Mouse (Mus musculus): ENCODE results near the gene Mtus2. TPM values are rescaled to one million over a fixed set of nuclear protein-coding genes. Genes with fewer than 3 reads are reported as not detected.
"Not testable (repeated sequence)": the region's sequence is repeated elsewhere in the genome, so short reads cannot be mapped to it uniquely, and the experiment has no call there.

The Mtus2 gene
- polyA plus RNA-seq, 1 experiment from 2014 or later, result 39.2 TPM

- WGBS, result 81% methylated on average over 7 of the region's 7 CpGs
- no peaks in the 10 kb centered on the region for H3K4me1 ChIP-seq
Observed at GRCm38 (mm10) chr5:147928668-147929497, 28.2 kb upstream of the Mtus2 start.

GRCm38 (mm10) chr5:147935096-147935495, 22.0 kb upstream of the Mtus2 start:
- H3K9me3 ChIP-seq (replicated peaks), result no peaks in the 10 kb centered on the region
- H3K9ac ChIP-seq (replicated peaks), result no peak overlapping the region
- H3K4me3 ChIP-seq (replicated peaks), result no peak overlapping the region
- H3K27me3 ChIP-seq (replicated peaks), result no peaks in the 10 kb centered on the region
- no peak overlapping the region for H3K4me2 ChIP-seq
- 95% methylated on average over 13 of the region's 13 CpGs for WGBS
- no peaks in the 10 kb centered on the region for H3K36me3 ChIP-seq
- H3K4me1 ChIP-seq, result no peaks in the 10 kb centered on the region
- H3K27ac ChIP-seq (replicated peaks), result no peak overlapping the region
- ATAC-seq (ENCODE audit: low FRiP score), result no peak

More at GRCm38 (mm10) chr5:147928668-147929497, 28.2 kb upstream of the Mtus2 start:
- no peak overlapping the region for H3K4me3 ChIP-seq (replicated peaks)
- H3K36me3 ChIP-seq, result no peaks in the 10 kb centered on the region
- H3K4me2 ChIP-seq, result no peak overlapping the region
- no peak overlapping the region for H3K27ac ChIP-seq (replicated peaks)
- no peak overlapping the region for H3K9ac ChIP-seq (replicated peaks)
- no peak for ATAC-seq (ENCODE audit: low FRiP score)
- H3K27me3 ChIP-seq (replicated peaks), result no peaks in the 10 kb centered on the region
- H3K9me3 ChIP-seq (replicated peaks), result no peaks in the 10 kb centered on the region

GRCm38 (mm10) chr5:147939226-147939625, 17.9 kb upstream of the Mtus2 start:
- no peaks in the 10 kb centered on the region for H3K27me3 ChIP-seq (replicated peaks)
- H3K4me3 ChIP-seq (replicated peaks), result no peak overlapping the region
- H3K9me3 ChIP-seq (replicated peaks), result no peaks in the 10 kb centered on the region
- H3K9ac ChIP-seq (replicated peaks), result no peak overlapping the region
- no peak overlapping the region for H3K4me2 ChIP-seq
- no peaks in the 10 kb centered on the region for H3K36me3 ChIP-seq
- WGBS, result 80% methylated on average over 5 of the region's 5 CpGs
- no peaks in the 10 kb centered on the region for H3K4me1 ChIP-seq
- no peak for ATAC-seq (ENCODE audit: low FRiP score)
- H3K27ac ChIP-seq (replicated peaks), result no peak overlapping the region

- no peak overlapping the region for H3K9ac ChIP-seq (replicated peaks)
- H3K4me3 ChIP-seq (replicated peaks), result no peak overlapping the region
- no peaks in the 10 kb centered on the region for H3K27me3 ChIP-seq (replicated peaks)
- 36% methylated on average over 5 of the region's 5 CpGs for WGBS
- no peaks in the 10 kb centered on the region for H3K36me3 ChIP-seq
- no peaks in the 10 kb centered on the region for H3K9me3 ChIP-seq (replicated peaks)
- ATAC-seq (ENCODE audit: low FRiP score), result 0 out of 2 replicates have a peak, but pooled peaks have one; percentile 42
- no peak overlapping the region for H3K27ac ChIP-seq (replicated peaks)
- H3K4me2 ChIP-seq, result no peak overlapping the region
- peaks cover 7% of the 10 kb centered on the region; the same call in 1 of the 2 replicates for H3K4me1 ChIP-seq
Observed at GRCm38 (mm10) chr5:147945000-147945666, 12.0 kb upstream of the Mtus2 start.

GRCm38 (mm10) chr5:147949881-147950280, 7.2 kb upstream of the Mtus2 start:
- peak overlapping the region; percentile 38 for H3K4me2 ChIP-seq
- 0 out of 2 replicates have a peak overlapping the region, but pooled peaks have one; percentile 5 for H3K4me3 ChIP-seq (replicated peaks)
- WGBS, result 44% methylated on average over 14 of the region's 14 CpGs

GRCm38 (mm10) chr5:147951751-147952150, 5.4 kb upstream of the Mtus2 start:
- Histone ChIP-seq H3K4me3 (replicated peaks) (no peak overlapping the region), H3K27ac (replicated peaks) (no peak overlapping the region), H3K9me3 (replicated peaks) (no peaks in the 10 kb centered on the region), H3K36me3 (no peaks in the 10 kb centered on the region), H3K27me3 (replicated peaks) (no peaks in the 10 kb centered on the region), H3K4me1 (peaks cover 15% of the 10 kb centered on the region; the same call in 1 of the 2 replicates), H3K4me2 (no peak overlapping the region), H3K9ac (replicated peaks) (no peak overlapping the region)
- no peak for ATAC-seq (ENCODE audit: low FRiP score)
- 59% methylated on average over 2 of the region's 2 CpGs for WGBS

More at GRCm38 (mm10) chr5:147949881-147950280, 7.2 kb upstream of the Mtus2 start:
- ATAC-seq (ENCODE audit: low FRiP score), result no peak
- no peaks in the 10 kb centered on the region for H3K27me3 ChIP-seq (replicated peaks)
- peaks cover 8% of the 10 kb centered on the region; the same call in 1 of the 2 replicates for H3K4me1 ChIP-seq
- no peak overlapping the region for H3K9ac ChIP-seq (replicated peaks)
- H3K36me3 ChIP-seq, result no peaks in the 10 kb centered on the region
- H3K27ac ChIP-seq (replicated peaks), result peak overlapping the region; percentile 70
- H3K9me3 ChIP-seq (replicated peaks), result no peaks in the 10 kb centered on the region

GRCm38 (mm10) chr5:147953181-147953580, 3.9 kb upstream of the Mtus2 start:
- H3K27ac ChIP-seq (replicated peaks); H3K36me3 ChIP-seq; H3K9ac ChIP-seq (replicated peaks); H3K9me3 ChIP-seq (replicated peaks); H3K27me3 ChIP-seq (replicated peaks); ATAC-seq (ENCODE audit: low FRiP score); H3K4me2 ChIP-seq; H3K4me3 ChIP-seq (replicated peaks): not testable (repeated sequence)
- H3K4me1 ChIP-seq, result peaks cover 20% of the 10 kb centered on the region; the same call in 1 of the 2 replicates
- WGBS, result 84% methylated on average over 5 of the region's 5 CpGs

GRCm38 (mm10) chr5:147955671-147956070, 1.4 kb upstream of the Mtus2 start:
- no peak overlapping the region for H3K27ac ChIP-seq (replicated peaks)
- WGBS, result 36% methylated on average over 5 of the region's 5 CpGs
- no peak for ATAC-seq (ENCODE audit: low FRiP score)

GRCm38 (mm10) chr5:147956421-147956820, 699 bp upstream of the Mtus2 start:
- WGBS, result 4% methylated on average over 11 of the region's 11 CpGs
- peak overlapping the region; percentile 62 for H3K4me3 ChIP-seq (replicated peaks)
- H3K4me2 ChIP-seq, result peak overlapping the region; percentile 87
- no peaks in the 10 kb centered on the region for H3K9me3 ChIP-seq (replicated peaks)
- peak overlapping the region; percentile 76; the same call in 1 of the 2 replicates for H3K9ac ChIP-seq (replicated peaks)
- H3K27me3 ChIP-seq (replicated peaks), result no peaks in the 10 kb centered on the region
- peak overlapping the region; percentile 88; the same call in 1 of the 2 replicates for H3K27ac ChIP-seq (replicated peaks)
- no peaks in the 10 kb centered on the region for H3K36me3 ChIP-seq
- peaks cover 14% of the 10 kb centered on the region; the same call in 1 of the 2 replicates for H3K4me1 ChIP-seq
- ATAC-seq (ENCODE audit: low FRiP score), result 0 out of 2 replicates have a peak, but pooled peaks have one; percentile 16

More at GRCm38 (mm10) chr5:147955671-147956070, 1.4 kb upstream of the Mtus2 start:
- Histone ChIP-seq H3K4me3 (replicated peaks) (no peak overlapping the region), H3K36me3 (no peaks in the 10 kb centered on the region), H3K4me2 (peak overlapping the region; percentile 87), H3K4me1 (peaks cover 14% of the 10 kb centered on the region; the same call in 1 of the 2 replicates), H3K9ac (replicated peaks) (no peak overlapping the region), H3K27me3 (replicated peaks) (no peaks in the 10 kb centered on the region), H3K9me3 (replicated peaks) (no peaks in the 10 kb centered on the region)

GRCm38 (mm10) chr5:147957592-147958271, 612 bp downstream of the Mtus2 start:
- Histone ChIP-seq H3K36me3 (no peaks in the 10 kb centered on the region), H3K4me3 (replicated peaks) (peak overlapping the region; percentile 62), H3K27me3 (replicated peaks) (no peaks in the 10 kb centered on the region), H3K9ac (replicated peaks) (peak overlapping the region; percentile 76), H3K4me2 (peak overlapping the region; percentile 87), H3K27ac (replicated peaks) (peak overlapping the region; percentile 88), H3K4me1 (peaks cover 14% of the 10 kb centered on the region; the same call in 1 of the 2 replicates), H3K9me3 (replicated peaks) (no peaks in the 10 kb centered on the region)
- WGBS, result under 1% methylated on average over 42 of the region's 42 CpGs
- peak; percentile 60 for ATAC-seq (ENCODE audit: low FRiP score)

GRCm38 (mm10) chr5:147958552-147958951, 1.4 kb downstream of the Mtus2 start:
- Histone ChIP-seq H3K27ac (replicated peaks) (0 out of 2 replicates have a peak overlapping the region, but pooled peaks have one; percentile 88), H3K9me3 (replicated peaks) (no peaks in the 10 kb centered on the region), H3K36me3 (no peaks in the 10 kb centered on the region), H3K27me3 (replicated peaks) (no peaks in the 10 kb centered on the region), H3K4me1 (peaks cover 20% of the 10 kb centered on the region), H3K4me3 (replicated peaks) (peak overlapping the region; percentile 62), H3K4me2 (peak overlapping the region; percentile 87), H3K9ac (replicated peaks) (no peak overlapping the region)
- no peak for ATAC-seq (ENCODE audit: low FRiP score)
- 21% methylated on average over 13 of the region's 13 CpGs for WGBS
